Mouse (Mus musculus) spleen, adult 2 months (tissue): ENCODE data around the gene Lep. TPM values are rescaled to one million over a fixed set of nuclear protein-coding genes. Genes with fewer than 3 reads are reported as not detected.

ENCODE experiments used
- DNase-seq, 2 experiments: peaks; one replicate each; pipeline versions ENCODE4 v3.0.0 to v3.0.0-alpha.2; 2012 to 2021; ENCODE audit warnings: low spot score in 2 of 2, low read depth in 1 of 2
- H3K27ac ChIP-seq: fragments of 200-500 bp; 2 replicates; pipeline ENCODE4 v1.5.1; 2012; ENCODE audit warnings: low read length, inconsistent platforms; ENCODE audit not compliant: insufficient read depth
- H3K27me3 ChIP-seq: fragments of 200-500 bp; 2 replicates; pipeline ENCODE4 v1.6.1; 2012; ENCODE audit warnings: mild to moderate bottlenecking, moderate library complexity, low read length, inconsistent platforms; ENCODE audit not compliant: control insufficient read depth, insufficient read depth
- H3K36me3 ChIP-seq: fragments of 200-500 bp; 2 replicates; pipeline ENCODE4 v1.6.1; 2012; ENCODE audit warnings: mild to moderate bottlenecking, low read length, inconsistent platforms; ENCODE audit not compliant: control insufficient read depth, insufficient read depth
- H3K4me1 ChIP-seq: fragments of 200-500 bp; 2 replicates; pipeline ENCODE4 v1.6.1; 2011; ENCODE audit warnings: inconsistent platforms; ENCODE audit not compliant: control insufficient read depth, insufficient read depth, insufficient read length
- H3K4me3 ChIP-seq: fragments of 200-500 bp; 2 replicates; pipeline ENCODE4 v1.5.1; 2011; ENCODE audit warnings: mild to moderate bottlenecking, inconsistent platforms; ENCODE audit not compliant: insufficient read depth, insufficient read length; ENCODE audit errors: extremely low read depth
- CTCF ChIP-seq: fragments of 200-500 bp; IDR thresholded peaks from 2 replicates; pipeline ENCODE4 v1.5.1; 2011; ENCODE audit warnings: mild to moderate bottlenecking, inconsistent platforms; ENCODE audit not compliant: insufficient read depth, insufficient read length, insufficient replicate concordance; ENCODE audit errors: extremely low read depth
- POLR2A ChIP-seq: fragments of 200-500 bp; IDR thresholded peaks from 2 replicates; pipeline ENCODE4 v1.6.1; 2011; ENCODE audit warnings: low read depth, low read length, inconsistent platforms
- WGBS: fragments of 180-500 bp; shearing (Covaris S2); methylation state at CpG from one replicate; pipeline ENCODE4 v1.1.7; 2018; 5-methylcytosine and 5-hydroxymethylcytosine counted together
- polyA plus RNA-seq: library from polyadenylated mRNA; depleted of rRNA; stranded (reverse); fragments of >200 nt; gene quantifications from 2 replicates; pipeline ENCODE4 v1.2.3, GENCODE M21; 2012

Gene Lep
- polyA plus RNA-seq, 1 experiment = 0.22 TPM

- WGBS = 68% methylated on average over 5 of the region's 5 CpGs
- H3K36me3 ChIP-seq = no peaks in the 10 kb centered on the region
- DNase-seq = no peak
- no peak overlapping the region for H3K27ac ChIP-seq
- no peaks in the 10 kb centered on the region for H3K4me1 ChIP-seq
- H3K4me3 ChIP-seq = no peak overlapping the region
- TF ChIP-seq CTCF (no peak), POLR2A (no peak)
- H3K27me3 ChIP-seq = no peaks in the 10 kb centered on the region
Measured at GRCm38 (mm10) chr6:29049926-29050325, 10.1 kb upstream of the Lep start.

GRCm38 (mm10) chr6:29052188-29052587 is 7.8 kb upstream of the Lep start:
- no peak for TF ChIP-seq POLR2A
- no peak for TF ChIP-seq CTCF

GRCm38 (mm10) chr6:29053181-29053580 is 6.8 kb upstream of the Lep start:
- Histone ChIP-seq H3K4me1 (no peaks in the 10 kb centered on the region), H3K36me3 (no peaks in the 10 kb centered on the region), H3K4me3 (no peak overlapping the region), H3K27ac (no peak overlapping the region), H3K27me3 (no peaks in the 10 kb centered on the region)
- no peak for DNase-seq
- TF ChIP-seq CTCF = no peak
- TF ChIP-seq POLR2A = no peak
- WGBS = 82% methylated on average over 7 of the region's 7 CpGs

More at GRCm38 (mm10) chr6:29052188-29052587, 7.8 kb upstream of the Lep start:
- H3K4me1 ChIP-seq = no peaks in the 10 kb centered on the region
- no peak overlapping the region for H3K27ac ChIP-seq
- no peak overlapping the region for H3K4me3 ChIP-seq
- H3K27me3 ChIP-seq = no peaks in the 10 kb centered on the region
- no peaks in the 10 kb centered on the region for H3K36me3 ChIP-seq
- WGBS = 77% methylated on average over 9 of the region's 9 CpGs
- DNase-seq = no peak

GRCm38 (mm10) chr6:29056377-29056776 is 3.6 kb upstream of the Lep start:
- TF ChIP-seq CTCF = no peak
- TF ChIP-seq POLR2A = no peak
- Histone ChIP-seq H3K27ac (no peak overlapping the region), H3K4me1 (no peaks in the 10 kb centered on the region), H3K27me3 (no peaks in the 10 kb centered on the region), H3K4me3 (no peak overlapping the region), H3K36me3 (no peaks in the 10 kb centered on the region)
- 85% methylated on average over 7 of the region's 7 CpGs for WGBS
- DNase-seq = no peak

GRCm38 (mm10) chr6:29066389-29066790 is 6.4 kb downstream of the Lep start:
- H3K4me3 ChIP-seq = no peak overlapping the region
- WGBS = 80% methylated on average over 8 of the region's 8 CpGs
- H3K27ac ChIP-seq = no peak overlapping the region
- H3K27me3 ChIP-seq = no peaks in the 10 kb centered on the region
- H3K36me3 ChIP-seq = no peaks in the 10 kb centered on the region
- no peak for DNase-seq
- H3K4me1 ChIP-seq = no peaks in the 10 kb centered on the region
- TF ChIP-seq POLR2A = no peak
- no peak for TF ChIP-seq CTCF

- no peak overlapping the region for H3K4me3 ChIP-seq
- no peaks in the 10 kb centered on the region for H3K4me1 ChIP-seq
- H3K27me3 ChIP-seq = no peaks in the 10 kb centered on the region
- H3K36me3 ChIP-seq = no peaks in the 10 kb centered on the region
- DNase-seq = no peak
- TF ChIP-seq CTCF (no peak), POLR2A (no peak)
- H3K27ac ChIP-seq = no peak overlapping the region
- WGBS = 85% methylated on average over 4 of the region's 4 CpGs
Measured at GRCm38 (mm10) chr6:29072258-29072657, 12.2 kb downstream of the Lep start.

GRCm38 (mm10) chr6:29073462-29074132 is 13.6 kb downstream of the Lep start:
- TF ChIP-seq CTCF (no peak), POLR2A (no peak)
- no peak overlapping the region for H3K27ac ChIP-seq
- WGBS = 64% methylated on average over 11 of the region's 11 CpGs
- no peaks in the 10 kb centered on the region for H3K4me1 ChIP-seq
- H3K4me3 ChIP-seq = no peak overlapping the region
- DNase-seq = no peak
- H3K27me3 ChIP-seq = no peaks in the 10 kb centered on the region
- H3K36me3 ChIP-seq = no peaks in the 10 kb centered on the region
